Mouse (Mus musculus) adrenal gland, postnatal 10 days (tissue): ENCODE results near the gene Kif21b. TPM values are rescaled to one million over a fixed set of nuclear protein-coding genes. Genes with fewer than 3 reads are reported as not detected.

Experiments used
- DNase-seq: peaks from one replicate; pipeline ENCODE4 v3.0.0; 2021; ENCODE audit warnings: mixed read lengths
- total RNA-seq, 2 experiments: library from RNA; stranded (reverse); gene quantifications; 2 replicates each; pipeline ENCODE4 v1.2.3; 2021

Kif21b gene
- total RNA-seq, 2 experiments from 2014 or later, result 4.0 to 5.0 TPM

- no peak for DNase-seq
These were observed 2.1 kb upstream of the Kif21b start for GRCm38 (mm10) chr1:136128944-136129589.

GRCm38 (mm10) chr1:136130107-136130506 is 1.1 kb upstream of the Kif21b start:
- DNase-seq, result no peak

- DNase-seq, result peak; percentile 35
These were observed 558 bp downstream of the Kif21b start for GRCm38 (mm10) chr1:136131603-136132291.

GRCm38 (mm10) chr1:136132386-136133201 is 1.4 kb downstream of the Kif21b start:
- no peak for DNase-seq

- DNase-seq, result no peak
These were observed 2.5 kb downstream of the Kif21b start for GRCm38 (mm10) chr1:136133570-136134240.

- no peak for DNase-seq
These were observed 3.4 kb downstream of the Kif21b start for GRCm38 (mm10) chr1:136134547-136134946.

GRCm38 (mm10) chr1:136135046-136135445 is 3.9 kb downstream of the Kif21b start:
- peak; percentile 11 for DNase-seq

- no peak for DNase-seq
These were observed 4.7 kb downstream of the Kif21b start for GRCm38 (mm10) chr1:136135777-136136444.

- DNase-seq, result no peak
These were observed 5.4 kb downstream of the Kif21b start for GRCm38 (mm10) chr1:136136547-136136946.

- DNase-seq, result no peak
These were observed 5.9 kb downstream of the Kif21b start for GRCm38 (mm10) chr1:136137071-136137531.

GRCm38 (mm10) chr1:136137575-136137974 is 6.4 kb downstream of the Kif21b start:
- peak; percentile 73 for DNase-seq

- DNase-seq, result no peak
These were observed 7.1 kb downstream of the Kif21b start for GRCm38 (mm10) chr1:136138191-136138830.

- peak; percentile 84 for DNase-seq
These were observed 8.9 kb downstream of the Kif21b start for GRCm38 (mm10) chr1:136139990-136140640.

GRCm38 (mm10) chr1:136141176-136141950 is 10.2 kb downstream of the Kif21b start:
- peak; percentile 31 for DNase-seq

- DNase-seq, result no peak
These were observed 11.1 kb downstream of the Kif21b start for GRCm38 (mm10) chr1:136142336-136142735.

- DNase-seq, result no peak
These were observed 12.3 kb downstream of the Kif21b start for GRCm38 (mm10) chr1:136143514-136143913.

GRCm38 (mm10) chr1:136149702-136150101 is 18.5 kb downstream of the Kif21b start:
- DNase-seq, result no peak

- DNase-seq, result no peak
These were observed 20.2 kb downstream of the Kif21b start for GRCm38 (mm10) chr1:136151371-136151770.

- DNase-seq, result no peak
These were observed 25.1 kb downstream of the Kif21b start for GRCm38 (mm10) chr1:136156304-136156703.

GRCm38 (mm10) chr1:136156951-136157350 is 25.8 kb downstream of the Kif21b start:
- no peak for DNase-seq
